Mouse (Mus musculus): ENCODE data around the gene Mettl7a2.

DNA sequence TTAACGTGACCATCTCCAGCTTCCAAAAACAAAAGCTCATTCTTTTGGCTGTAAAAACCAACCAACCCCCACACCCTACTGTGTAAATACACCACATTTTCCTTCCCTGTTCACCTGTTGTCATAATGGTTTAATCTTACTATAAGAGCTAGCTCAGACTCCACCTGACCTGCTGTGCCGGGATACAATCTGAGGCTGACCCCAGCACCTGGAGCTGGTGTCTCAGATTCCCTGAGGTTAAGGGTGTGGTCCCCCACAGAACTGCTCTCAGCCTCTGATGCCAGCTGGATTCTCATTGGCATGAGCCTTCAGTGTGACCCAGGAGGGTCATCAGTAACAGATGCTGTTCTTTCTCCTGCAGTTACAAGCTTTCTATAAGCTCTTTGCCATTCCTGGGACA lies 27.1 kb downstream of the Mettl7a2 start:
- TF ChIP-seq CTCF (IDR thresholded peaks at IDR 0.05; ENCODE audit: low read depth) (no peak), EP300 (IDR thresholded peaks at IDR 0.05; ENCODE audit: low read depth) (no peak)

Data from liver, embryonic 14.5 days (tissue).